Mouse (Mus musculus): Measurements from ENCODE around the gene Tmem232.

- TF ChIP-seq CTCF (IDR thresholded peaks at IDR 0.05; ENCODE audit: borderline replicate concordance, extremely low read depth, insufficient read depth, insufficient read length) (no peak), POLR2A (IDR thresholded peaks at IDR 0.05; ENCODE audit: borderline replicate concordance, extremely low read depth, insufficient read depth, insufficient read length, poor library complexity, severe bottlenecking) (no peak)
Measured at GRCm38 (mm10) chr17:65513517-65513916, 27.1 kb downstream of the Tmem232 start.
